Mouse (Mus musculus) heart, postnatal 0 days (tissue): ENCODE results near the gene Ndrg3.

Experiments used
- CTCF ChIP-seq: IDR thresholded peaks from 2 replicates; pipeline ENCODE4 v1.5.1; 2016; ENCODE audit warnings: antibody characterized with exemption, control low read depth, low read depth
- EP300 ChIP-seq: IDR thresholded peaks from 2 replicates; pipeline ENCODE4 v1.6.1; 2016; ENCODE audit warnings: antibody characterized with exemption, low read depth

- TF ChIP-seq CTCF (no peak), EP300 (no peak)
Measured at GRCm38 (mm10) chr2:156924210-156924898, 67.5 kb downstream of the Ndrg3 start.
